Mouse (Mus musculus) large intestine, adult 2 months (tissue): ENCODE measurements around the gene Mttp. TPM values are rescaled to one million over a fixed set of nuclear protein-coding genes. Genes with fewer than 3 reads are reported as not detected.

ENCODE experiments used
- DNase-seq: peaks from one replicate; pipeline ENCODE4 v3.0.0-alpha.2; 2012; ENCODE audit warnings: low read depth, low spot score
- WGBS: fragments of 180-500 bp; shearing (Covaris S2); methylation state at CpG from one replicate; pipeline ENCODE4 v1.1.7; 2018; 5-methylcytosine and 5-hydroxymethylcytosine counted together
- polyA plus RNA-seq: library from polyadenylated mRNA; depleted of rRNA; stranded (reverse); fragments of >200 nt; gene quantifications from 2 replicates; pipeline ENCODE4 v1.2.3, GENCODE M21; 2012

The Mttp gene
- polyA plus RNA-seq, 1 experiment: 70.5 TPM

DNA sequence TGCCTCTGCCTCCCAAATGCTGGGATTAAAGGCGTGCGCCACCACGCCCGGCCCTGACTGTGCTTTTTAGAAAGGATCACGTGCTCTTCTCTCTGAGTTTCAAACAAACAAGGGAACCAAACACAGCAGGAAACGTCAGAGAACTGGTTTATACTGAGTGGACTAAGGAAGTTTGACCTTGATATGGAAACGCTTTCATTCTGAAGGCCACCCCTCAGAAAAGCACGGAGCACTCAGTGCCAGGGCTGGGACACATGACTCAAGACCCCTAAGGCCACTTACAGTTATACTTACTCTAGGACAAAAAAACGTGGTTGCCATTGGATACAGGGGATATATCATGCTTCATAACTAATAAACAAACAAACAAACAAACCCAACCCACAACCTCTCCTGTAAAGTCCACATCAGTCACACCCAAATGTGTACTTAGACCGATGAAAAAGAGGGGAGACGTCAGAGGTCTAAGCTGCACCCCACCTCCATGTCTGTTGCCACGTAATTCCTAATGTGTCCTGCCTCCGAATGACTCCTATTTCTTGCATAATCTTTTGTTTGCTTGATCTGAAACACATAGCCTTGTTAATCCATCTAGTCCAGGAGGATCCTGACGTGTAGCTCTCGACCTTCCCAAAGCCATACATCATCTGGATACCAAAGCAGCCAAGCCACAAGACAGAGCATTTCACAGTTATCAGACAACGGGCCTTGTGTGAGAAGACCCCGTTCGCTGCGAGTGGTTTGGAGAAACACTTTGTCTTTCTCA, 48.3 kb downstream of the Mttp start:
- WGBS: 84% methylated on average over 19 of the region's 19 CpGs
- DNase-seq: no peak

- WGBS: 66% methylated on average over 10 of the region's 10 CpGs
- no peak for DNase-seq
These were observed 49.0 kb downstream of the Mttp start for GRCm38 (mm10) chr3:138095718-138096117.

DNA sequence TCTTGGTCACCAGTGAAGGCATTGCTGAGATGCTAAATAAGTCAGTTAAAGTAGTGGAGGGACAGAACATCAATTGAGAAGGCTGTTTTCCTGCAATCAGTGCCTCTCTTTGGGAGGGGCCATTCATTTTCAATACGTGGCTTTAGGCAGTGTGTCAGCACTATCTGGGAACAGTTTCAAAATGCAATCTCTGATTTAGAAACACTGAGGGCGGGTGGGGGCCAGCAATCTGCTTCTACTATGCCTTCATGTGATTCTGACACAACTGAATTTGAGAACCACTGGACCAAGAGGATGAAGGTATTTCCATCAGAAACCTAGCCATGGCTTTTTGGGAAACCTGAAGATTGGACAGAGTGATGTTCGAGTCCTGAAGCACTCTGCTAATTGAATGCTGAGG, 49.5 kb downstream of the Mttp start:
- DNase-seq: no peak
- 62% methylated on average over 3 of the region's 3 CpGs for WGBS

GRCm38 (mm10) chr3:138083896-138084295, 60.9 kb downstream of the Mttp start:
- no peak for DNase-seq
- WGBS: 82% methylated on average over 4 of the region's 4 CpGs

GRCm38 (mm10) chr3:138083073-138083637, 61.6 kb downstream of the Mttp start:
- 90% methylated on average over 1 of the region's 1 CpGs for WGBS
- DNase-seq: no peak

DNA sequence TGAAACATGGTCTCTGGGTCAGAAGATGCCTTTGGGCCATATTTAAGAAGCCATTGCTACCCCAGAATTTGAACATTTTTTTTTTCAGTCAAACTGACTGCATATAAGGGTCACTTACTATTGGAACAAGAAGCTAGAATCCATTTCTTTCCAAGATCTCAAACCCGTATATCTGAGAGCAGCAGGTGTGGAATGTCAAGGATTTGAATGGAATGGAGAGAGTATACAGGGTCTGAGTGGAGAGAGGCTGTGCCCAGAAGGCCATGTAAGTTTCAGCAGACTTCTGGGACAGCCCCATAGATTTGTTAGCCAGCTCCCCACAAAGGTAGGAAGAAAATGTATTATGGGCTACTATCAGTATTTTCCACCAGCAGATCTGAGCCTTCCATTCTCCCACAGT, 66.1 kb downstream of the Mttp start:
- DNase-seq: no peak
- WGBS: 76% methylated on average over 1 of the region's 1 CpGs

DNA sequence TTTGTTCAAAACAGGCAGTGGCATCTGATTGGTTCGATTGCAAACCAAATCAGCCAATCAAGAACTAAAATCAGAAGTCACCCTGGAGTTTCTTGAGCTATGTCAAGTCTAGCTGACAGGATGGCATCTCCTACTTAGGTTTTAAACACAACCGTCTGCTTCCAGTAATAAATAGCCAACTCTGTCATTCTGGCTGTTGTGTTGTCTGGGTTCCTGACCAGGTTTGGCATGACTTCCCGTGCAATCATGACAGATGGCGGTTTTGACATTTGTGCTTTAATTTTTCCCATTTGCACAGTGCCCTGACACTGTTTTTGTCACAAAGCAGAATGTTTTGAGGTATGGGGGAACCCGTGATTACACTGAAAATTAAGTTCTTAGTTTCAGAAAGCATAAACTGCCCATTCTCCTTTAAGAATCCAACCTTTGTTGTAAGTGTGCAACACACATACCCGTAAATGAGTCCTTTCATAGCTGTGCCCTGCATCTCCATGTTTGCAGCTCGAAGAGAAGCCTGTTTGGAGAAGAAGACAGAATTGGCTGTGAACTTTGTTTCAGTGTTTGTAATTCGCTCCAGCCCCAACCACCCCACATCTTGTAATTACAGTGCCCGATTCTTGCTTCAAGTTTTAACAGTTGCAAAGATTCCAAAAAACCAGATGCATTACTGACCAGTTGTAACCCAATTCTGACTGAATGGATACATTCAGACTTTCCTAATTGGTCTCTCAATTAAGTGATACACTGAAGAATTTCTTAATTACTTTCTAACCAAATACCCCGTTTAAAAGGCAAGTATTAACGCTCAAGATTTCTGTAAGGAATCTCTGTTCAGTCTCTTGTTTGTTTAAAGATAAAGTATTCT, 67.1 kb downstream of the Mttp start:
- DNase-seq: no peak
- WGBS: 67% methylated on average over 11 of the region's 11 CpGs

GRCm38 (mm10) chr3:138075209-138075608, 69.6 kb downstream of the Mttp start:
- 74% methylated on average over 8 of the region's 8 CpGs for WGBS
- no peak for DNase-seq

- no peak for DNase-seq
These were observed 70.6 kb downstream of the Mttp start for GRCm38 (mm10) chr3:138074214-138074613.

GRCm38 (mm10) chr3:138071476-138072073, 73.2 kb downstream of the Mttp start:
- DNase-seq: no peak
- 82% methylated on average over 10 of the region's 10 CpGs for WGBS

More at GRCm38 (mm10) chr3:138074214-138074613, 70.6 kb downstream of the Mttp start:
- 94% methylated on average over 1 of the region's 1 CpGs for WGBS

DNA sequence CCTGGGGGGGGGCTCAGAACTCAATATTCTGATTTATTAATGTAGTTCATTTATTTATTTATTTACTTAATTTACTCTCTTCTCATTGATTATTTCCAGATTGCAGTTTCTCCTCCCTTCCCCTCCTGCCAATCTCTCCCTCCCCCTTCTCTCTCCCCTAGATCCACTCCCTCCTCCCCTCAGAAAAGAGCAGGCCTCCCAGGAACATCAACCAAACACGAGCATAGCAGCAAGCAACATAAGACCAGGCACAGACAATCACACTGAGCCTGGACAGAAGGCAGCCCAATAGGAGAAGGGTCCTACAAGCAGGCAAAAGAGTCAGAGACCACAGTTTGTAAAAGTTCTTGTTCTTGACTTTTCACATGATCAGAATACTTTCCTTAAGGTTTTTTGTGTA, 73.8 kb downstream of the Mttp start:
- WGBS: 11% methylated on average over 1 of the region's 1 CpGs
- DNase-seq: no peak

DNA sequence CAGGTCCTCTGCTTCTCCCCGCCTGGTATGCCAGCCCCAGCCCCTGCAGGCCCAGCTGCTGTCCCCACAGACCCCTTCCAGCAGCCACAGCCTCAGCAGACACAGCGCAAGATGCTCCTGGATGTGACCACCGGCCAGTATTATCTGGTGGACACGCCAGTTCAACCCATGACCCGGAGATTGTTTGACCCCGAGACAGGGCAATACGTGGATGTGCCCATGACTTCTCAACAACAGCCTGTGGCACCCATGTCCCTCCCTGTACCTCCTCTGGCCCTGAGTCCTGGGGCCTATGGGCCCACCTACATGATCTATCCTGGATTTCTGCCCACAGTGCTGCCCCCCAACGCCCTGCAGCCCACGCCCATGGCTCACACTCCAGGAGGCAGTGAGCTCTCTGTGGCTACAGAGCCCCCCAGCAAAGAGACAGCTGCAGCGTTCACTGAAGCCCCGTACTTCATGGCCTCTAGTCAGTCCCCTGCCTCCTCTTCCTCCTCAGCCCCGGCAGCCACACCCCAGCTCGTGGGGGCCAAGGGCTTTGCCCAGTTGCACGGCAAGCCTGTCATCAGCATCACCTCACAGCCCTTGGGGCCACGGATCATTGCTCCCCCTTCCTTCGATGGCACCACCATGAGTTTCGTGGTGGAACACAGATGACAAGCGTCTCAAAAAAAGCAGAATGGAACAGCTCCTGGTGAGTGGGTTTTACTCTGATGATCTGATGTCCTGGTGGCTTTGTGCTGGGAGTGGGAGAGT, 74.8 kb downstream of the Mttp start:
- 78% methylated on average over 18 of the region's 18 CpGs for WGBS
- DNase-seq: no peak

GRCm38 (mm10) chr3:138068103-138068502, 76.7 kb downstream of the Mttp start:
- WGBS: 91% methylated on average over 12 of the region's 12 CpGs
- DNase-seq: no peak

DNA sequence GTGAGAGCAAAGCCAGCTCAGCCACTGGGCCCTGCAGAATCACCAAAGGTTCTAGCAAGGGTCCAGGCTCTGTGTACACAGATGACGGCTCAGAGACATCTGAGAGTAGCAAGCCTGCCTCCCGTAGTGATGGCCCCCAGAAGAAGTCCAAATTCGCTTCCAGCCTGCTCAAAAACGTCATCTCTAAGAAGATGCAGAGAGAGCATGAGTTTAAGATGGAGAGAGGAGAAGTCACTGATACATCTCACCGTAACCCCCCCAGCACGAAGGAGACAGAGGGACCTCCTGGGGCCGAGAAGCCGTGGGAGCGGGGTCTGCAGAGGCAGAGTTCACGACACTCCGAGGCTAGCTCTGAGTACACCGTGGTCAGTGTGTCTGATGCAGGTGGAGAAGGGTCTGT, 77.5 kb downstream of the Mttp start, which contains the start of gene Gm5105:
TSS of gene Gm5105 (minus strand) at position 101 of the 400 bp plus-strand sequence.
- 92% methylated on average over 12 of the region's 12 CpGs for WGBS
- DNase-seq: no peak

- 76% methylated on average over 20 of the region's 20 CpGs for WGBS
- DNase-seq: no peak
These were observed 78.4 kb downstream of the Mttp start for GRCm38 (mm10) chr3:138066348-138066856.

- DNase-seq: no peak
- WGBS: 89% methylated on average over 16 of the region's 16 CpGs
These were observed 78.8 kb downstream of the Mttp start for GRCm38 (mm10) chr3:138065930-138066329.

DNA sequence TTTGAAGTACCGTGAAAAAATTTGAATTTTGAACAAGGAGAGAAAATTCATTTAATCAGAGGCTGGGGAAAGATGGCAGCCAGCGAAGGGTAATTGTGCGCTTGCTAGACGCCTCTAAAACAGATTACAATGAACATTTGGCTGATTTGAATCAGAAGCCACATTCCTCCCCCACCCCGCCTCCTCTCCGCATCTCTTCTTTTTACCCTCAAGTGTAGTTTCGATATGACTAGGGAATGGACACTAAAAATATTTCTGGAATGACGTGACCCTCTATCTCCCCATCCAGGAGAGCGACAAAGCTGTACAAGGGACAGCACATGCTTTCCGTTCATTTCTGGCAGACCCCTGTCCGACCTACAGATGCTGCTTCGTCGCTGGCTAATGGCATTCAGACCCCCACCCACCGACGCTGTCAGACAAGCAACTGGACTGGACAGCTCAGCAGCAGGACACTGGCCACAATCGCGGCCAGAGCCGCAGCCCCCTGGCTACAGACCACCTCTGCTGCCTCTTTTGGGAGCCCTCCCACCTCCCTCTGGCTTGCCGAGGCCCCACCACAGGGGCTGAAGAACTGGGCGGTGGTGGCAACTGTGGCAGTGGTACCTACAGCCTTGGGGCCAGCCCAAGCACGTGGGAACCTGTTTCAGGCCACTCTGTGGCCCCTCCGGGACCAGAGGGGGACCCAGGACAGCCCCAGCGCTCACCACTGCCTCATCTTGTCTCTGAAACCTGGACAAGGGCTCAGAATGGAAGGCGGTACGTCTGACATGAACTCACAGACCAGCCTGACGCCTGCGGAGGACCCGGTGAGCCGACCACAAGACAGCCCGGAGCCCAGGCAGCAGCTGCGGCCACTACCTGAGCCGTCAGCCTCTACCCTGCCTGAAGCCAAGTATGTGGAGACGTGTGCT, 79.8 kb downstream of the Mttp start, which contains the start of gene 1110002E22Rik:
TSS of gene 1110002E22Rik (plus strand) at position 321 of the 914 bp plus-strand sequence.
- 74% methylated on average over 33 of the region's 33 CpGs for WGBS

GRCm38 (mm10) chr3:138063731-138064329, 80.9 kb downstream of the Mttp start:
- no peak for DNase-seq
- 49% methylated on average over 14 of the region's 14 CpGs for WGBS

More for the DNA sequence above, 79.8 kb downstream of the Mttp start, which contains the start of gene 1110002E22Rik:
- no peak for DNase-seq
